In the genomic region with DNA sequence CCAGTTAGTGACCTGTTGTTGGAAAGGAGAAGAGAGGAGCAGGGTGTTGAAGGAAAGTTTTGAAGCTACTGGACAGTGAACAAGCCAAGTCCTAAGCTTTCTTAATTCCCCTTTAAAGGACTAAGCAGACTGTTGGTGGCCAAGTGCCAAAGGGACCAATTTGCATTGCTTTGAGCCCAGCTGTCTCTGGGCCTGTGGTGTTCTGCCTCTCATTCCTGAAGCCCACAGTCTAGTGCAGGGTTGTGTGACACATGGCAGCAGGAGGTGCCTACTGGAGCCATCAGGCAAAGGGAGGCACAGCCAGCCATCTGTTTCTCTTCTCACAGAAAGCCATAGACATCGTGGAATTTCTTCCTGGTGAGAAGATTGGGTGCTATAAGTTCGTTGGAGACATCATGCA, we compare ENCODE assay signal across 8 mouse cellular contexts.
A peak's percentile ranks its signal among the peaks of the same experiment; 100 is the strongest.
DNase-seq lines count a peak whose midpoint lies in the region; ATAC-seq and TF ChIP-seq lines count a peak whose summit lies in the region.

No protein-coding gene starts in this region.

- 39% methylated on average over 2 of the region's 2 CpGs for WGBS in midbrain, embryonic 15.5 days

- ATAC-seq in midbrain, embryonic 15.5 days (replicated peaks), result peak; percentile 71
- no peak for ATAC-seq in erythroblast, adult 5-6 weeks (replicated peaks; ENCODE audit: low FRiP score, poor library complexity, severe bottlenecking)

- H3K4me2 ChIP-seq in midbrain, embryonic 15.5 days, result no peak overlapping the region

- intact Hi-C loops in left cerebral cortex, adult 2 months (cut with DNase I), result no loop called here

- H3K36me3 ChIP-seq in midbrain, embryonic 15.5 days (replicated peaks), result no peaks in the 10 kb centered on the region

- TF ChIP-seq CTCF in left cerebral cortex, adult 2 months (IDR thresholded peaks at IDR 0.05), result no peak

- H3K27me3 ChIP-seq in midbrain, embryonic 15.5 days (replicated peaks), result no peaks in the 10 kb centered on the region

- no peak overlapping the region for H3K27ac ChIP-seq in left cerebral cortex, adult 2 months
- no peak overlapping the region for H3K27ac ChIP-seq in midbrain, embryonic 15.5 days

- no peak overlapping the region for H3K4me3 ChIP-seq in left cerebral cortex, adult 2 months
- no peak overlapping the region for H3K4me3 ChIP-seq in midbrain, embryonic 15.5 days

- peak; percentile 17 for DNase-seq in left cerebral cortex, adult 11 months (ENCODE audit: low spot score)
- no peak for DNase-seq in left cerebral cortex, adult 2 months (ENCODE audit: extremely low spot score in 1 of 2, low spot score in 2 of 2)
- peak; percentile 72 to 76 for DNase-seq in cerebellum, postnatal 14 days
- peak; percentile 28 to 54 for DNase-seq in layer of hippocampus, adult 18-20 months (ENCODE audit: low spot score in 2 of 2)
- no peak for DNase-seq in urinary bladder, adult 18-20 months (ENCODE audit: low spot score in 2 of 2)
- DNase-seq in heart, adult 8-10 months (ENCODE audit: low spot score), result no peak

- no peaks in the 10 kb centered on the region for H3K4me1 ChIP-seq in midbrain, embryonic 15.5 days

- H3K9me3 ChIP-seq in midbrain, embryonic 15.5 days, result no peaks in the 10 kb centered on the region

- no peak overlapping the region for H3K9ac ChIP-seq in midbrain, embryonic 15.5 days

Comparison
In these comparisons a context has a peak if more than half of its experiments do, and no peak if none do; other contexts are left out.
1. DNase-seq: peak in left cerebral cortex, adult 11 months (single experiment), cerebellum, postnatal 14 days (2 of 2) and layer of hippocampus, adult 18-20 months (2 of 2); none in left cerebral cortex, adult 2 months (0 of 2), urinary bladder, adult 18-20 months (0 of 2) and heart, adult 8-10 months (single experiment).